Mouse (Mus musculus): Measurements from ENCODE around the gene Mob3b.

Mob3b gene

GRCm38 (mm10) chr4:34899322-34899721 lies 258.0 kb downstream of the Mob3b start:
- no peak for DNase-seq (ENCODE audit: low read depth, low spot score)

Data from ZHBTc4 (cell line).